Comparison of ENCODE assay signal across 7 mouse cellular contexts in genomic region chr13:113321972-113322371, GRCm38 (mm10). TPM values are rescaled to one million over a fixed set of nuclear protein-coding genes. Genes with fewer than 3 reads are reported as not detected.
DNase-seq lines count a peak whose midpoint lies in the region; ATAC-seq lines count a peak whose summit lies in the region.

No protein-coding gene starts in this region.

- H3K9ac ChIP-seq in forebrain, embryonic 15.5 days (replicated peaks), result no peak overlapping the region
- H3K9ac ChIP-seq in kidney, embryonic 14.5 days (ENCODE audit: low read depth, low read length), result no peak overlapping the region

- peak; percentile 16 for DNase-seq in urinary bladder, postnatal 14 days (ENCODE audit: low spot score)
- DNase-seq in urinary bladder, postnatal 10 days (ENCODE audit: low spot score), result no peak
- peak; percentile 70 for DNase-seq in c-Kit-positive CD71-negative TER-119-negative erythroid progenitor cells, embryonic 14.5 days (ENCODE audit: low read depth)
- DNase-seq in lung, postnatal 14 days, result peak; percentile 48
- peak; percentile 70 for DNase-seq in splenic B cell, adult 2 months (ENCODE audit: low read depth, low spot score)

- H3K9me3 ChIP-seq in forebrain, embryonic 15.5 days, result no peaks in the 10 kb centered on the region
- no peaks in the 10 kb centered on the region for H3K9me3 ChIP-seq in kidney, embryonic 14.5 days (ENCODE audit: control insufficient read depth, low read length)

- ATAC-seq in forebrain, embryonic 15.5 days (replicated peaks), result peak; percentile 64; the same call in 1 of the 2 replicates
- peak; percentile 46; the same call in 1 of the 2 replicates for ATAC-seq in kidney, embryonic 14.5 days (ENCODE audit: low FRiP score, low TSS enrichment)

- no peaks in the 10 kb centered on the region for H3K27me3 ChIP-seq in forebrain, embryonic 15.5 days
- H3K27me3 ChIP-seq in kidney, embryonic 14.5 days (ENCODE audit: control insufficient read depth, insufficient read depth, low read length), result no peaks in the 10 kb centered on the region
- H3K27me3 ChIP-seq in splenic B cell, adult 2 months (ENCODE audit: control insufficient read depth, insufficient read depth, low read length, poor library complexity, severe bottlenecking), result no peaks in the 10 kb centered on the region

- no peaks in the 10 kb centered on the region for H3K36me3 ChIP-seq in forebrain, embryonic 15.5 days
- no peaks in the 10 kb centered on the region for H3K36me3 ChIP-seq in kidney, embryonic 14.5 days (ENCODE audit: control insufficient read depth, insufficient read depth, low read length)
- no peaks in the 10 kb centered on the region for H3K36me3 ChIP-seq in splenic B cell, adult 2 months (ENCODE audit: control insufficient read depth, insufficient read depth, low read length, poor library complexity, severe bottlenecking)

- WGBS in forebrain, embryonic 15.5 days, result 21% methylated on average over 6 of the region's 6 CpGs
- 14% methylated on average over 6 of the region's 6 CpGs for WGBS in kidney, embryonic 14.5 days

- H3K27ac ChIP-seq in forebrain, embryonic 15.5 days (replicated peaks), result no peak overlapping the region
- H3K27ac ChIP-seq in kidney, embryonic 14.5 days (ENCODE audit: low read depth, low read length), result no peak overlapping the region

- no peaks in the 10 kb centered on the region for H3K4me1 ChIP-seq in forebrain, embryonic 15.5 days
- H3K4me1 ChIP-seq in kidney, embryonic 14.5 days (ENCODE audit: control insufficient read depth, insufficient read depth, low read length), result no peaks in the 10 kb centered on the region

- no peak overlapping the region for H3K4me3 ChIP-seq in forebrain, embryonic 15.5 days
- no peak overlapping the region for H3K4me3 ChIP-seq in kidney, embryonic 14.5 days (ENCODE audit: low read length)

- H3K4me2 ChIP-seq in forebrain, embryonic 15.5 days (replicated peaks), result no peak overlapping the region
- H3K4me2 ChIP-seq in kidney, embryonic 14.5 days (replicated peaks; ENCODE audit: low read depth, low read length), result no peak overlapping the region

RNA-seq across cellular contexts. Expression of gene BC067074, which starts 29.0 kb away (rescaled TPM):
- 0.48 and 0.54 TPM in 2 replicates for polyA plus RNA-seq in forebrain, embryonic 15.5 days (2015; fragmentation: Nextera tagmentation; extraction: Ambion mirVana)
- polyA plus RNA-seq in kidney, embryonic 14.5 days (2014; fragmentation: Nextera tagmentation; extraction: Ambion mirVana), result 3.4 and 6.1 TPM in 2 replicates
